Mouse (Mus musculus) retina, postnatal 1 day (tissue): ENCODE measurements around the gene Acss3.

Source experiments
- DNase-seq: peaks from one replicate; pipeline ENCODE4 v3.0.0-alpha.2; 2012

Acss3 gene

GRCm38 (mm10) chr10:106998052-106998625 is 125.3 kb downstream of the Acss3 start:
- no peak for DNase-seq

GRCm38 (mm10) chr10:106989478-106989877 is 134.0 kb downstream of the Acss3 start:
- no peak for DNase-seq

GRCm38 (mm10) chr10:106975193-106976141 is 148.0 kb downstream of the Acss3 start:
- peak; percentile 46 for DNase-seq

GRCm38 (mm10) chr10:106959026-106959425 is 164.4 kb downstream of the Acss3 start:
- no peak for DNase-seq

- DNase-seq = no peak
Measured at GRCm38 (mm10) chr10:106941380-106941779, 182.1 kb downstream of the Acss3 start.

DNA sequence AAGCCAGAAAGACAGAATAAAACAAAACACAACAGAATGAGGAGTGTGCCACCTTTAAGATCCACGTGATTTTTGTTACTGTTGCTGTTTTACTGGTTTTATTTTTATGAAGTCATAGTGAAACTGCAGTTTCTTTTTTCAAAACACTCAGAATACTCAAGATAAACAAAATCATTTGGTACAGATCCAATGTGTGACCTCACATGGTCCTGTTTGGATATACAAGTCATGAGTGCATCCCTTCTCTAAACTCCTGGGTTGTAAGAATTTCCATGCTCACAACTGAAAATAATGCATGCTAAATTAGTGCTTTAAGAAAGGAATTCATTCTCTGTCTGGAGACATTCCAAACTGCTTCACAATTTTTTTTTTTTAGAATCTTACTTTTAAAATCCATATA is 184.0 kb downstream of the Acss3 start:
- no peak for DNase-seq

GRCm38 (mm10) chr10:106938851-106939250 is 184.6 kb downstream of the Acss3 start:
- no peak for DNase-seq

GRCm38 (mm10) chr10:106936996-106937395 is 186.5 kb downstream of the Acss3 start:
- no peak for DNase-seq

GRCm38 (mm10) chr10:106932571-106933073 is 190.8 kb downstream of the Acss3 start:
- peak; percentile 72 for DNase-seq

GRCm38 (mm10) chr10:106928576-106929332 is 194.7 kb downstream of the Acss3 start:
- DNase-seq = peak; percentile 18

- no peak for DNase-seq
Measured at GRCm38 (mm10) chr10:106924798-106925197, 198.7 kb downstream of the Acss3 start.

DNA sequence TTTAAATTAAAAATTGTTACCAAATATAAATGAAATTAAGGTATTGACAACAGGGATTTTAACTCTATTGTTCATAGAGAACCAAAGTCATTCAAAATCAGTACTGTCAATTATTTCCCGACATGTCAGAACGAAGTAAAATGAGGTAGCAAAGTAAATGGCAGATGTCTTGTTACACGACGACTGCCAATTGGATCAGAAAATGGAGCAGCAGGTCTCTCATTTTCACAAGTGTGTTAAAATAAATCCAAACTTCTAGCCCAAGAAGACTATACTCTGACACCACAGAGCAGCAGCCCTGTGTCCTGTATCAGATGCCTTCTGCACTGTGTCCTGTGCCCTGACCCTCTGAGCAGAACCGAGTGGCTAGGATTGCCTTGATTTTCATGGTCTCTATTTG is 199.1 kb downstream of the Acss3 start:
- no peak for DNase-seq

GRCm38 (mm10) chr10:106914822-106915221 is 208.6 kb downstream of the Acss3 start:
- no peak for DNase-seq

- no peak for DNase-seq
Measured at GRCm38 (mm10) chr10:106914275-106914674, 209.2 kb downstream of the Acss3 start.

GRCm38 (mm10) chr10:106913032-106913431 is 210.4 kb downstream of the Acss3 start:
- peak; percentile 59 for DNase-seq

GRCm38 (mm10) chr10:106910108-106910507 is 213.4 kb downstream of the Acss3 start:
- no peak for DNase-seq

DNA sequence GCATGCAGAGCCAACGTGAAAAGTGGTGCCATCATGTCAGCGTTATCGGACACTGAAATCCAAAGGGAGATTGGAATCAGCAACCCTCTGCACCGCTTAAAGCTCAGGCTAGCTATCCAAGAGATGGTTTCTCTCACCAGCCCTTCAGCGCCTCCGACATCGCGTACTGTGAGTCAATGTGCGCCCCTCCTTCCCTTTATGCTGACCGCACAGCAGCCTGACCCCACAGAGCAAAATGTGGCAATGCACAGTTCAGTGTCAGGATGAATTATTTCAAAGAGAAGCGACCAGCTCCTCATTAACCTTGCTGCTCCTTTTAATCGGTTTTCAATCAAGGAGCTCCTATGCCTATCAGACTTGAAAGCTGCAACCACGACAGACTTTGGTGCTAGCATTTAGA is 227.1 kb downstream of the Acss3 start:
- DNase-seq = peak; percentile 59
